Mouse (Mus musculus): ENCODE results near the gene Ppm1b. TPM values are rescaled to one million over a fixed set of nuclear protein-coding genes. Genes with fewer than 3 reads are reported as not detected.
A peak's percentile ranks its signal among the peaks of the same experiment; 100 is the strongest.

Ppm1b gene
- polyA plus RNA-seq, 1 experiment, result 14.4 TPM

- Histone ChIP-seq H3K9me3 (peaks cover 7% of the 10 kb centered on the region), H3K27me3 (replicated peaks) (no peaks in the 10 kb centered on the region), H3K4me1 (peaks cover 31% of the 10 kb centered on the region), H3K36me3 (replicated peaks; ENCODE audit: low read length) (peaks cover 4% of the 10 kb centered on the region), H3K4me3 (replicated peaks) (no peak overlapping the region)
- no peak for TF ChIP-seq FLI1 (IDR thresholded peaks at IDR 0.05; ENCODE audit: low read length)
- no peak for TF ChIP-seq GATA1 (IDR thresholded peaks at IDR 0.05; ENCODE audit: borderline replicate concordance, low read length)
These were observed 19.3 kb upstream of the Ppm1b start for GRCm38 (mm10) chr17:84937220-84937619.

GRCm38 (mm10) chr17:84938215-84938614 lies 18.3 kb upstream of the Ppm1b start:
- peaks cover 40% of the 10 kb centered on the region for H3K4me1 ChIP-seq
- peaks cover 4% of the 10 kb centered on the region for H3K36me3 ChIP-seq (replicated peaks; ENCODE audit: low read length)
- peaks cover 5% of the 10 kb centered on the region for H3K9me3 ChIP-seq
- H3K4me3 ChIP-seq (replicated peaks), result no peak overlapping the region
- H3K27me3 ChIP-seq (replicated peaks), result no peaks in the 10 kb centered on the region
- TF ChIP-seq FLI1 (IDR thresholded peaks at IDR 0.05; ENCODE audit: low read length) (no peak), GATA1 (IDR thresholded peaks at IDR 0.05; ENCODE audit: borderline replicate concordance, low read length) (no peak)

GRCm38 (mm10) chr17:84940017-84940731 lies 16.4 kb upstream of the Ppm1b start:
- H3K4me3 ChIP-seq (replicated peaks), result no peak overlapping the region

GRCm38 (mm10) chr17:84941291-84941868 lies 15.2 kb upstream of the Ppm1b start:
- TF ChIP-seq GATA1 (IDR thresholded peaks at IDR 0.05; ENCODE audit: borderline replicate concordance, low read length) (no peak), FLI1 (IDR thresholded peaks at IDR 0.05; ENCODE audit: low read length) (no peak)
- peaks cover 42% of the 10 kb centered on the region for H3K4me1 ChIP-seq
- peaks cover 5% of the 10 kb centered on the region for H3K9me3 ChIP-seq
- H3K4me3 ChIP-seq (replicated peaks), result peak overlapping the region; percentile 21
- no peaks in the 10 kb centered on the region for H3K27me3 ChIP-seq (replicated peaks)
- H3K36me3 ChIP-seq (replicated peaks; ENCODE audit: low read length), result peaks cover 4% of the 10 kb centered on the region

More at GRCm38 (mm10) chr17:84940017-84940731, 16.4 kb upstream of the Ppm1b start:
- no peak for TF ChIP-seq GATA1 (IDR thresholded peaks at IDR 0.05; ENCODE audit: borderline replicate concordance, low read length)
- no peak for TF ChIP-seq FLI1 (IDR thresholded peaks at IDR 0.05; ENCODE audit: low read length)
- Histone ChIP-seq H3K9me3 (peaks cover 5% of the 10 kb centered on the region), H3K27me3 (replicated peaks) (no peaks in the 10 kb centered on the region), H3K36me3 (replicated peaks; ENCODE audit: low read length) (peaks cover 4% of the 10 kb centered on the region), H3K4me1 (peaks cover 42% of the 10 kb centered on the region)

GRCm38 (mm10) chr17:84942358-84943032 lies 14.0 kb upstream of the Ppm1b start:
- Histone ChIP-seq H3K4me1 (peaks cover 42% of the 10 kb centered on the region), H3K36me3 (replicated peaks; ENCODE audit: low read length) (peaks cover 4% of the 10 kb centered on the region), H3K27me3 (replicated peaks) (no peaks in the 10 kb centered on the region), H3K4me3 (replicated peaks) (peak overlapping the region; percentile 56), H3K9me3 (peaks cover 5% of the 10 kb centered on the region)
- TF ChIP-seq FLI1 (IDR thresholded peaks at IDR 0.05; ENCODE audit: low read length) (no peak), GATA1 (IDR thresholded peaks at IDR 0.05; ENCODE audit: borderline replicate concordance, low read length) (no peak)

GRCm38 (mm10) chr17:84943033-84943393 lies 13.5 kb upstream of the Ppm1b start:
- H3K4me1 ChIP-seq, result peaks cover 42% of the 10 kb centered on the region
- no peak for TF ChIP-seq FLI1 (IDR thresholded peaks at IDR 0.05; ENCODE audit: low read length)
- TF ChIP-seq GATA1 (IDR thresholded peaks at IDR 0.05; ENCODE audit: borderline replicate concordance, low read length), result no peak

GRCm38 (mm10) chr17:84944348-84944747 lies 12.2 kb upstream of the Ppm1b start:
- H3K4me3 ChIP-seq (replicated peaks), result no peak overlapping the region
- no peaks in the 10 kb centered on the region for H3K27me3 ChIP-seq (replicated peaks)
- H3K4me1 ChIP-seq, result peaks cover 38% of the 10 kb centered on the region
- no peaks in the 10 kb centered on the region for H3K36me3 ChIP-seq (replicated peaks; ENCODE audit: low read length)
- H3K9me3 ChIP-seq, result peaks cover 6% of the 10 kb centered on the region; the same call in 1 of the 2 replicates
- no peak for TF ChIP-seq FLI1 (IDR thresholded peaks at IDR 0.05; ENCODE audit: low read length)
- TF ChIP-seq GATA1 (IDR thresholded peaks at IDR 0.05; ENCODE audit: borderline replicate concordance, low read length), result no peak

More at GRCm38 (mm10) chr17:84943033-84943393, 13.5 kb upstream of the Ppm1b start:
- no peaks in the 10 kb centered on the region for H3K27me3 ChIP-seq (replicated peaks)
- peak overlapping the region; percentile 76 for H3K4me3 ChIP-seq (replicated peaks)
- H3K9me3 ChIP-seq, result peaks cover 5% of the 10 kb centered on the region
- peaks cover 3% of the 10 kb centered on the region for H3K36me3 ChIP-seq (replicated peaks; ENCODE audit: low read length)

- Histone ChIP-seq H3K4me1 (peaks cover 9% of the 10 kb centered on the region; the same call in 1 of the 2 replicates), H3K9me3 (peaks cover 7% of the 10 kb centered on the region; the same call in 1 of the 2 replicates), H3K36me3 (replicated peaks; ENCODE audit: low read length) (peaks cover 16% of the 10 kb centered on the region), H3K4me3 (replicated peaks) (no peak overlapping the region), H3K27me3 (replicated peaks) (no peaks in the 10 kb centered on the region)
- TF ChIP-seq FLI1 (IDR thresholded peaks at IDR 0.05; ENCODE audit: low read length) (no peak), GATA1 (IDR thresholded peaks at IDR 0.05; ENCODE audit: borderline replicate concordance, low read length) (no peak)
These were observed 4.0 kb upstream of the Ppm1b start for GRCm38 (mm10) chr17:84952521-84952920.

- Histone ChIP-seq H3K4me1 (peaks cover 9% of the 10 kb centered on the region; the same call in 1 of the 2 replicates), H3K27me3 (replicated peaks) (no peaks in the 10 kb centered on the region), H3K36me3 (replicated peaks; ENCODE audit: low read length) (peaks cover 16% of the 10 kb centered on the region), H3K9me3 (peaks cover 7% of the 10 kb centered on the region; the same call in 1 of the 2 replicates), H3K4me3 (replicated peaks) (no peak overlapping the region)
- TF ChIP-seq GATA1 (IDR thresholded peaks at IDR 0.05; ENCODE audit: borderline replicate concordance, low read length), result no peak
- no peak for TF ChIP-seq FLI1 (IDR thresholded peaks at IDR 0.05; ENCODE audit: low read length)
These were observed 2.8 kb upstream of the Ppm1b start for GRCm38 (mm10) chr17:84953776-84954175.
